Mouse (Mus musculus): Measurements from ENCODE around the gene Scrn1. TPM values are rescaled to one million over a fixed set of nuclear protein-coding genes. Genes with fewer than 3 reads are reported as not detected.

Scrn1 gene
- total RNA-seq, 2 experiments from 2014 or later: 14.3 to 15.9 TPM

DNA sequence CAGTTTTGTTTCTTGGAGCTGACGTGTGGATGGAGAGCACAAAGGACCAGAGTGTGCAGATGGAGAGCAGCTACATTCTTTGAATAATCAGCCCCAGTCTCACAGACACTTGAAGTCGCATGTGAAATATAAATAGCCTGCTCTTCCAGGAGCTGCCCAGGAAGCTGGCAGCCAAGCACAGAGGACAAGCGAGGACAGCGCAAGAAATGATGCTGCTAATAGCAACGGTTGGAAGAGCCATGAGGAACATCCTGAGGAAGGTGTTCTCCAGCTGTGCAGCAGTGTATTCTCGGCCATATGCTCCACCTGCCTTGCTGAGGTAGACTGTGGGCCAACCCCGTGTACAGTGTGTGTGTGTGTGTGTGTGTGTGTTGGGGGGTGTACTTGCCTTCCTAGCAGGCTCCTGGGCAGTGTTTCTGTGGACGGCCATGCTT, 35.2 kb downstream of the Scrn1 start:
- DNase-seq: no peak

DNA sequence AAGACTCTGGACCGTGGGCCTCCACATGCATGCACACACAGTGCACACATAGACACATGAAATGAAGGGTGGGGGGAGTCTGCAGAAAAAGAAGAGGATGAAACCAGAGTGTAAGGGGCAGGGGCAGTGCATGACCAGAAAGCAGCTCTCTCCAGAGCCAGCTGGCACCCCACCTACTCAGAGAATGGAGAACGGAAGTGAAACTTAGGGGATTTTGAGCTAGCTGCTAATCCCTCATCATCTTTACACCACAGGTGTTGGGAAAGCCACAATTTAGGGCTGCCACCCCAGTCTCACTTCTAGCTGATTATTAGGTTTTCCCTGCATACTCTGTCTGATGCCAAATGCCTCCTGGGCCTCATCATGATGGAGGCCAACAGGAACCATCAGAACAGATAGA, 36.1 kb downstream of the Scrn1 start:
- no peak for DNase-seq

DNA sequence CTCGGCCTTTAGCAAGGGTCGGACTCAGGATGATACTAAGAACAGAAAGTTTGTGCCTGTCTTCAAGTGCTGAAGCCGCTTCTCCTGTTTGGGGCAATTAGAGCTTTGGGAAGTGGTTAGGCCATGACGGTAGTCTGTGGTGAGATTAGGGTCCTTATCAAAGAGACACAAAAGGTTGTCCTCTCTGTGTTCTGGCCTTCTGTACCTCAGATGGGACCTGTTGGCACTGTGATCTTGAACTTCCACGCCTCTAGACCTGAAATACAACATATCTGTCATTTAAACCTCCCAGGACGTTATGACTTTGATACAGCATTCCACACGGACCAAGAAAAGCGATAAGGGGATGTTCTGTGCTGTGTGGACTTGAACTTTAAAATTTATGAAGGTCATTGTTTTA, 37.6 kb downstream of the Scrn1 start:
- no peak for DNase-seq

DNA sequence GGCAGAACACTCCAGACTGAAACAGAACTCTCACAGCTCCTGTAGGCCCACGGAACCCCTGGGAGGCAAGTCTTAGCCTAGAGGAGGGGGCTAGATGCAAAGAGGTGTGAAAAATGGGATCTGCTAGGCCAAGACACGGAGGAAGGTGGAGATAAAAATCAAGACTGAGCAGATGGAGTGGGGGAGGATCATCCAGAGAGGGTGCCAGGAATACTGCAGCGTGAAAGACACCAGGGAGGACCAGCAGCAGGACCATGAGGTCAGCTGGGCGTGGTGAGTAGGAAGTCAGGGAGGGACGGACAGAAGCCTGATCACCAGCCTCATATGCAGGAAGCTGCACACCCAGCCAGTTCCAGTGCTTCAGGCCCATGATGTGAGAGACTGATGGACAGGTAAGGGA, 47.5 kb downstream of the Scrn1 start:
- no peak for DNase-seq

DNA sequence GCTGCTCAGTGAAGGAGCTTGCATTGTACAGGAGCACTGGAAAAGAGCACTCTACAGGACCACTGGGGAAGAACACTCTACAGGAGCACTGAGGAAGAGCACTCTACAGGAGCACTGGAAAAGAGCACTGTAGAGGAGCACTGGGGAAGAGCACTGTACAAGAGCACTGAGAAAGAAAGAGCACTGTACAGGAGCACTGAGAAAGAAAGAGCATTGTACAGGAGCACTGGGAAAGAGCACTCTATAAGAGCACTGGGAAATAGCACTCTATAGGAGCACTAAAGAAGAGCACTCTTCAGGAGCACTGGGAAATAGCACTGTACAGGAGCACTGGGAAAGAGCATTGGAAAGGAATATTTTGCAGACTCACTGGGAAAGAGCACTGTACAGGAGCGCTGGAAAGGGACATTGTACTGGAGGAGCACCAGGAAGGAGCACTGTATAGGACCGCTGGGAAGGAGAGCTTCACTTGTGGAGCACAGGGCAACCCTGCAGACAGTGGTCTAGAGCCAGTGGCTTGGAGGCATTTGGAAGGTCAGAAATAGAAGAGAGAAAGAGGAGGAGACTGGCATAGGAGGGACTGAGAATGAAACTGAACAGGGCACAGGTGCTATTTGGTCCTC, 49.7 kb downstream of the Scrn1 start:
- no peak for DNase-seq

DNA sequence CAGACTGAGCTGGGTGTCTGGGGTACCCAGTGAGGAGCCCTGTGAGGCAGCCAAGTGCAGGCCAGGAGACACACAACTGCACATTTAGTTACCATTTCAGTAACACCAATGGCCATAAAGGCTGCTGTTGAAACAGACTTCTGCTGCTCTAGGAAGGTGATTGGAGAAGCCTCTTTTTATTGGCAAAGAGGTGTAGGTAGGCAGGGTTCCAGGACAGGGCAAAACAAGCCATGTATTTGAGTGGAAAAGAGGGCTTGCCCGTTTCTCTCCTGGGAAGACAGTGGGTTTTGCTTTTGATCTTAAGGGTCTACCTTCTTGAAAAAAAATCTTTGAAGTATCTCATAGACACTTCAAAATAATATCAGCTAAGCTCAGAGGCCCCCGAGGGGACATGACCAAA, 54.0 kb downstream of the Scrn1 start:
- no peak for DNase-seq

DNA sequence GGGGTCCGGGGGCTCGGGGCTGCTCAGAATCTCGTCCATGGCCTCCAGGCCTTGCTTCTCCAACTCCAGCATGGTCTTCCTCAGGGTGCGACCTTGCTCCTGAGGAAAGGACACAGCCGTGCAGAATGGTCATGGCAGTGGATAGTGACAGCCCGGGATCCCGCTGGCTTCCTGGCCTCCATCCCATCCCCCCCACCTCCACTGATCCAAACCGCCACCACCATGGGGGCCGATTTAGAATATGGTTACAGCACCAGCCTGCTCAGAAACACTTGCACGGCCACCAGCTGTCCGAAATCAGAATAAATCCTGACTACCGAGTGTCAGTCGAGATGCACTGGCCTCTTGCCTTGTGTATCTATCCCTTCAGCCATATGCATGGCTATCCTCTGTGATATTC, 57.0 kb downstream of the Scrn1 start:
- DNase-seq: no peak

DNA sequence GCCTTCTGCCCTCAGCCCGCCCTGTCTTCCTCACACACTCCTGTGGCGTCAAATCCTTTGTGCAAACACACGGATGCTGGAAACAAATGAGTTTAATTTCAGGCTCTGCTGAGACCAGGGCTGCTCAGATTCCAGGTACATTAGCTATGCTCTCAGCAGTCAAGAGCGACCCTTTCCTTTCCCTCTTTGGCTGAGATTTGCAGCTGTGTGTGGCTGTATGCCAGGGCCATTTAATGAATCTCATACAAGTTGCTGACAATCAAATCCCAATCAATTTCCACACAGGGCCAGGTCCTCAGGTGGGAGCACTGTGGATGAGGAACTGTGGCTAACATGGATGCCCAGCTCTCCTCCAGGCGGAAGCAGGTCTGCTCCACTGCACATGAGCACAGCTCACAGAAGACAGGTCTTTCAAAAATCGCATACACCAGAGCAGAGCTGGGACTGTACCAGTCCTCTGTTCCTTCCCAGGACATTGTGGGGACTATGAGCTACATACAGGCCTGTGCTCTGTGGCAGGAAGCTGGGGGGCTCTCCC, 58.0 kb downstream of the Scrn1 start:
- no peak for DNase-seq

DNA sequence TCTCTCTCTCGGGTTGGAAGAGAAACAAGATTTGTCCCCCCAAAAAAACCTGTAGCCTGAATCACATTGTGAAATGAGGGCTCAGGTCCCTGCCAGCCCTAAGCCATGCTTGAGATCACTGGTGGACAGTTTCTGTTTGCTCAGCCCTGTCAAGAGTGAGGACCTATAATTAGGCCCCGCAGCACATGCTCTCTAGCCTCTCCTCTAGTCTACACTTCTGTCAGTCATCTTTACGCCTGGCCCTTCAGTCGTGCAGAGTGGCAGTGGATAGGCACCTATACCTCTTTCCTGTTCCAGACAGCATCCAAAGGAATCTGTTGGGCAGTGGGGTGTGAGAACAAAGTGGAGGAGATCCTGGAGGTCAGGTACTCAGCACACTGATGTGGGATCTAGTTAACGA, 58.5 kb downstream of the Scrn1 start:
- DNase-seq: no peak

DNA sequence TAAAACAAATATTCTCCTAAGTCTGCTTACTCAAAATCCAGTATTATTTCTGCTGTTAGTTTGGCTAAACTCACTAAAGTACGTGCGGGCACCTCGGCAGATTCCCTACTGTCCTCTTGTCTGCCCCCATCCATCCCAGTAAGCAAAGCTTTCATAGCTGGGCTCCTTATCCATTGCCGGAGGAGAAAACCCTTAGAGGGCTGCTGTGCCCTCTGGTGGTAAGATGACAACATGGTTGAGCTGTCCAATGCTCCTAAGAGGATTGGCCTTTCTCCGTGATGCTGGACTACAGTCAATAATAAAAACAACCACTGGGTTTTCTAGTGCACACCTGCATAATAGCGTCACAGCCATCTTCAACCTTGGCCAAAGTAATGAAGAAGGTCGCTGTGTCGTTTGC, 59.3 kb downstream of the Scrn1 start:
- DNase-seq: peak; percentile 36

DNA sequence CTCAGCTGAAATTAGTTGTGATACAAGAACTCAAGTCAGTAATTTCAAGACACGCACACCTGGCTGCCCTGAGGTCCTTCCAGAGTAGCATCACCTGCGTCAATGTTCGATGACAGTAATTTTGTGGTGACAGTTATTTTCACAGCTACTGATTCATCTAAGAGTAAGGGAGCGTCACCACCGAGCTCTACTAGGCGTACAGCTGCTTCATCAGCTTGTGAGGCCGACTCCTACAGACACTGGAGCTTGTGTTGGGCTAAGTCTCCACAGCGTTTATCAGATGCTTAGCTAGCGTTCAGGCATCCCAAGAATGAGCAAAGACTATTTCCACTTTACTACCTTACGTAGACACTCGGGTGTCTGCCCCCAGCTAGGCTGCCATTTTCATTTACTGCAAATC, 60.0 kb downstream of the Scrn1 start:
- DNase-seq: no peak

DNA sequence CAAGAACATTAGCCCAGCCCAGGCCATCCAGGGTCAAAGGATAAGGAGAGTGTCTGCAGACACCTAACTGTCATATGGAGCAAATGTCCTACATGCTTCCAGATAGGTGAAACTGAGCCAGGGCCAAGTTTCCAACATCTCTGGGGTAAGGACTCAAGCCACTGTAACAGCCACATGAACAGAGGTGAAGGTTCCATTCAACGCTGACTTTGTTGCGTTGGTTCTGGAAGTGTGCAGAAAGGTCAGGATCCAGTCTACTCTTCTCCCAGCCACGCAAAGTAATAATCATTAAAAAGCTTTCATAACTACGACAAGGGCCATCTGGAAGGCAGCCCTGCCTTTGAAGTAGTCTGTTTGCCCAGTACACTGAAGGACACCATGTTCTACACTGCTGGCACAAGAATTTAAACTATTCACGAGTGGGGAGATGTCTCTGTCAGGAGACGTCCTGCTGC, 63.6 kb downstream of the Scrn1 start:
- DNase-seq: no peak

DNA sequence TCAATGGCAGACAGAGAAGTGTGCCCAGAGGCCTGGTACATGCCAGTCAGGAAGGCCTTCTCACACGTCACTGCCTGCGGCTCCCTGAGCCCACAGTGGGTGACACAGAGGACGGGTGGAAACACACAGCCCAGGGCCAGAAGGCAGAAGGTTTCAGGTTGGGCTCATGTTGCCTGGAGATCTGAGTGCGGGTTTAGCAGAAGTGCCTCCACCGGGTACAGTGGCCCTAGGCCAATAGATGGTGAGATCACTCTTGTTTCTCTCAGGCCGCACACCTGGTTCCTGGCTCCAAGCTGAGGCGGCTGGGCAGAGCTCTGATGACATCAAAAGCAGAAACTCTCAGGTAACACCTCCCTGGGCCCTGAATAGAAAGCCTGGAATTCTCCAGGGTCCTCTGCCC, 70.1 kb downstream of the Scrn1 start:
- no peak for DNase-seq

DNA sequence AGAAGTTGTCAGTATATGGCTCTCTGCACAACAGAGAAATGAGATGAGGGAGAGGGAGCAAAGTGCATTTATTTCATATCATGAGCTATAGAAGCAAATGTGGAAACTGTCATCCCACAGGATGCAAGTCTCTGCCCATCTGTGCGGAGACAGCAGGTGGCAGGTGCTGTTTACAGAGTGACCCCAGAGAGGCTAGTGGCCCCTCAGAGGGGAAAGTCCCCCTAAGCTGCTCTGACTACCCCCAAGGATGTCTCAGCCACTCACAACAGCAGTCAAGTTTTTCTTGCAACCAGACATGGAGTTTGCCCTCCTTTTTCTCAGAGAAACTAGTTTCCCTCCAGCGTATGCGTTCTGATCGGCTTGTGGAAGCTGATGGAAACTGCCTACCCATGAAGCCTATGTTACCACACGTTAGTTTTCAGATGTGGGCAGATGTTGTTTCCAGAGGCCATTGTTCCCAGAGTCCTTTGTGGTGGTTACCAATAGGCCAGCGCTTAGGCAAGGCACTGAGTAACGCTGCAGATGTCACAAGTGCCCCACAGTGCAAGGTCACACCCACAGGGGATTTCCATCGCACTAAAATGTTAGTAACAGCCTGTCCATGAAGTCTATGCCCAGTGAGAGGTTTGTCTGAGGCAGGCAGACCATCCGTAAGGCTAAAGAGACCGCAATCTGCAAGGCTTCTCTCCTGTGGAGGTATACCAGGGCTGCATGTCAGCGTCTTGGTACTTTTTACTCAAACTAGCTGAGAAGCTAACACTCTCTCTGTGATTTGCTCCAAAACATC, 71.5 kb downstream of the Scrn1 start:
- no peak for DNase-seq

DNA sequence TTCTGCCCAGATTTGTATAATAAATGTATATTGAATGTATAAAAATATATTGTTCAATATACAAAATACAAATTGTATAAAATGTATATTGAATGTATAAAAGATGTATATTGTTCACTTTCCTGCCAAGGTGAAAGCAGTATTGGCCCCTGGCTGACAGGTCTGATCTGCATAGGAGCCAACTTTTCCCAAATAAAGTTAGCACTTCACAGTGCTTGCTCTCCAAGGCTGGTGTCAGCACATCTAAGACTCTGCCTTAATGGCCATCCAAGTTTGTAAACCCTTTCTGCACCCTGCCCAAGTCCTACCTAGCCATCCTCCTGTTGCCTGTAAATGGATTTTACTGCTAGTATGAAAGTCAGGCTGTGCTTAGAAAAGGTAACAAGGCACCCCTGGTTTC, 72.2 kb downstream of the Scrn1 start:
- no peak for DNase-seq

DNA sequence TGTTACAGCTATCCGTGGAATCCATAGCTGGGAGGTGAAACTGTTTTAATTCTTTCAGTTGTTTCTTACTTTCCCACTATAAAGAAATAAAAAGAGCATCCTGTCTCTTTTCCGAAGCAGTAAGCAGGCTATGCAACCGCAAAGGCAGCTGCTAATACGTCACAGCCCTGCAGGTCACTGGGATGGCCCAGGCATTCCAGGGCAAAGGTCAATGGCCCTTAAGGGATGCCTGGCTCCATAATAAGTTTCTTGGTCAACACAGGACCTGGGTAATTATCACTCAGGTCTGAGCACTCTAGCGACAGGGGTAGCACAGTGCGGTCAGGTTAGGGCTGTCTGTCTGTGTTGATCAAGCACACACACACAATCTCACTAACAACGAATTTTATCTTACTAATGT, 75.2 kb downstream of the Scrn1 start:
- no peak for DNase-seq

DNA sequence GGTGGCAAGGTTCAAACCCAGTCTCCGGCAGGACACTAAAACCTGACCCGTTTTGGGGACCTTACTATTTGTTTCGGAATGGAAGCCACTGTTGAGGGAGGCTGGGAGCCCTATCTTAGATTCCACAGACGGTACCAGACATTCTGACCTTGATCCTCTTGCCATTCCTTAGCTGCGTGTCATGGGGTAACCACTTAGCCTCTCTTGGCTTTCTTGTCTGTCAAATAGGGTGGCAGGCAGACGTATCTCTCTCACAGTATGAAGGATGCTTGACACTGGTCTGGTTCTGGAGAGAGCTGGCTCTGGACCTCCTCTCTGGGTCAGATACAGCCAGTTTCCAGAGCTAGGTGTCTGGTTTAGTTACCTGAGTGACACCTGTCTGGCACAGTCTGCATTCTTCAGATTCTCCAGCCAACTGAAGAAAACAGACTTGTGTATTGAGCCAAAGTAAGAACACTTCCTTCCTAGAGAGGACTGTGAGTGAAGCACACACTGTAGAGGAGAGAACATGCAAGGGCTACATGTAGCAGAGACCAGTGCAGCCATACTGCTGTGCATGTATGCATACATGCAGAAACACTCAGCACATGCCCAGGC, 80.2 kb downstream of the Scrn1 start:
- no peak for DNase-seq

DNA sequence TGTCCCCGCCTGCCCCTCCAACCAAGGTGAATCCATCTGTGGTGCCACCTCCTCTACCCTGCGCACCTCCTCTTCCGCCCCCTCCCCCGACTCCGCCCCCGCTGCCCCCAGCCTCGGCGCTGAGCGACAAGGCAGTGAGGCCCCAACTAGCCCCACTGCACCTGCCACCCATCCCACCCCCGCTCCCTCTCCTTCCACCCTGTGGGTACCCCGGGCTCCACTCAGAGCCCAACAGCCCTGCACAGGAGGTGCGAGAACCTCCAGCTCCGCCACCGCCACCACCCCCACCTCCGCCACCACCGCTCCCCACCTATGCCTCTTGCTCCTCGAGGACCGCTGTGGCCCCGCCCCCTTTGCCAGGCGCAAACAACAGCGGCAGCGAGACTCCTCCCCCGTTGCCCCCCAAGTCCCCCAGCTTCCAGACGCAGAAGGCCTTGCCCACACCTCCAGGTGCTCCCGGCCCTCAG, 80.8 kb downstream of the Scrn1 start:
- DNase-seq: no peak

DNA sequence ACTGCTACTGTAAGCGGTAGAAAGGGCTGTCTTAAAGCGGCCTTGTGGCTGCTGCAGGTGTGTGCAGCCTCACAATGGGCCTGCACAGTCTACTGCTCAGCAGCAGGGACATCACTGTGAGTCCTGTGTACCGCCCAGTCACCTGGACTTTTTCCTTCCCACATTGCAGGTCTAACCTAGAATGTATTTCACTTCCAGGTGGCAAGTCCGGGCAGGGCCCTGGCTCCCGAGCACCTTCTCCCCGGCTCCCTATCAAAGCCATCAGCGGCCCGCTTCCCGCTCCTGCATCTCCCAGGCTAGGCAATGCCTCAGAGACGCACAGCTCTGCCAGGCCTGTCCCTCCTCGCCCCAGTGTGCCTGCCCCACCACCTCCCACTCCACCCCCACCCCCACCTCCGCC, 81.3 kb downstream of the Scrn1 start:
- no peak for DNase-seq

DNA sequence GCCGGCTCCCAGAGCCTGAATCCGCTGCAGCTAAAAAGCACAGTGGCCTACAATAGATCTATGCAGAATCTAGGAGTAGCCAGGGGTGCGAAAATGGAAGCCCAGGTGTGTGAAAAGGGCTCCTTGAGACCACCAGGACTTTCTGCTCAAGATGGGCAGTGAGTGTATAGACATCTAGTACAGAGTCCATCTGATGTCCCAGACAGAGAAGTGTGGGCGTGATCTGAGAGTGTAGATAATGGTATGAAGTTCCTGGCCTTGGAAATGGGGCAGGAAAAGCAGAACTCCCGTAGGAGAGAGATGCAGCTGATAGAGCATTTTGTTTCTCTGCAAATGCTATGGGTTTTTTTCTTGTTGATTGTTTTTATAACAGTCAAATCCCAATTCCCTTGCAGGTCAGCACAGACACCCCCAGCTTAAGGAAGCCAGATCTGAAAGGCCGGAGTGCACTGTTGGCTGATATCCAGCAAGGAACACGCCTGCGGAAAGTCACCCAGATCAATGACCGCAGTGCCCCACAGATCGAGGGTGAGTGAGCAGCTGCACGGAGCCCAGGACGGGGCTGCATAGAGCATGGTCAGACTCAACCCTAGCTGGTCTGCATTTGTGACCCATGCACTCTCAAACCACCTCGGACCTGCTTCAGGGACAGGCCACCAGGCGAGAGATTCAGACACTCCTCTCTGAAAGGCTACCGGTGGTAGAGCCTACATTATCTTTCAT, 84.7 kb downstream of the Scrn1 start:
- DNase-seq: no peak

DNA sequence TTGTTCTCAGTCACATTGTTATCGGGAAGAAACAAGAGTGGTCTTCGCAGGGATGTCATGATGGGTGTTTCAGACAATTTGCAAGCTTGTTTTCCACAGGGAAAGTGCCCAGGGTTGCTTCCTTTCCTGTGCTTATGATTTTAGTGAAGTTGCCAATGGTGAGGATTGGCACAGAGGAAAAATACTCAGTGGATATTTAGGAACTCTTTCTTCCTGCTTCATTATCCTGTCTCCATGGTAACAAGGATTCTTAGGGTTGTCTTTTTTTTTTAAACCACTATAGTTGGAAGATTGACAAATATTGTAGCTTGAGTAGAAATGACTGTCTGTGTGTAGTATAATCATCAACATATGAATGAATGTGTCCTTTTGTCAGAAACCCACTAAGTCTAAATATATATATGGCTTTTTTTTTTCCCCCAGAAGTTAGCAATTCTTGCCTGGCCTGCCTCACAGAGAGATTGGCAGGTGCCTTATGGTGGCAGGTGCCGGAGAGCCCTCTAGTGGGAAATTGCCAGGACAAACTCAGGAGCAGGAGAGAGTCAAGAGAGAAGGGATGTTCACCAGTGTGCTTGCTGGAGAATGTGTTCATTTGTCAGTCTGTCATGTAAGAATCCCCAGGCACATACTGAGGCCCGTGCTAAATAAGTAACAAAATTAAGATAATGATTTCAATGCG, 87.5 kb downstream of the Scrn1 start:
- DNase-seq: no peak
